Mouse (Mus musculus) heart, adult 2 months (tissue): Measurements from ENCODE around the gene Gatd1. TPM values are rescaled to one million over a fixed set of nuclear protein-coding genes. Genes with fewer than 3 reads are reported as not detected.

Experiments used
- DNase-seq, 2 experiments: peaks; one replicate each; pipeline ENCODE4 v3.0.0; 2021
- H3K27ac ChIP-seq: fragments of 200-600 bp; 2 replicates; pipeline ENCODE4 v1.8.1; 2022
- H3K27me3 ChIP-seq: fragments of 200-500 bp; 2 replicates; pipeline ENCODE4 v1.6.1; 2012; ENCODE audit warnings: mild to moderate bottlenecking, low read length, inconsistent platforms, mixed read lengths; ENCODE audit not compliant: control insufficient read depth, insufficient read depth
- H3K36me3 ChIP-seq: fragments of 200-500 bp; 2 replicates; pipeline ENCODE4 v1.6.1; 2012; ENCODE audit warnings: low read length, inconsistent platforms; ENCODE audit not compliant: control insufficient read depth, insufficient read depth
- H3K4me1 ChIP-seq: fragments of 200-500 bp; 2 replicates; pipeline ENCODE4 v1.6.1; 2011; ENCODE audit warnings: low read length; ENCODE audit not compliant: control insufficient read depth, insufficient read depth
- H3K4me3 ChIP-seq: fragments of 200-600 bp; 2 replicates; pipeline ENCODE4 v1.8.1; 2022
- H3K79me2 ChIP-seq: fragments of 200-500 bp; replicated peaks from 2 replicates; pipeline ENCODE4 v1.6.1; 2012; ENCODE audit warnings: mild to moderate bottlenecking, inconsistent platforms, low read length, moderate library complexity, mixed read lengths; ENCODE audit not compliant: control insufficient read depth, insufficient read depth
- H3K9ac ChIP-seq: fragments of 200-500 bp; 2 replicates; pipeline ENCODE4 v1.6.1; 2012; ENCODE audit warnings: low read depth, mild to moderate bottlenecking, control low read depth, inconsistent platforms, low read length, mixed read lengths
- CTCF ChIP-seq: fragments of 200-600 bp; IDR thresholded peaks from 2 replicates; pipeline ENCODE4 v1.8.1; 2022; ENCODE audit warnings: antibody characterized with exemption, mild to moderate bottlenecking, moderate library complexity
- EP300 ChIP-seq: fragments of 200-500 bp; IDR thresholded peaks from 2 replicates; pipeline ENCODE4 v1.6.1; 2011; ENCODE audit warnings: low read depth, low read length, control low read depth; ENCODE audit not compliant: insufficient read depth
- POLR2A ChIP-seq: fragments of 200-500 bp; IDR thresholded peaks from 2 replicates; pipeline ENCODE4 v1.6.1; 2011; ENCODE audit warnings: mild to moderate bottlenecking, low read depth, low read length, control low read depth; ENCODE audit not compliant: insufficient read depth
- WGBS: fragments of 180-500 bp; shearing (Covaris S2); methylation state at CpG from one replicate; pipeline ENCODE4 v1.1.7; 2018; 5-methylcytosine and 5-hydroxymethylcytosine counted together
- intact Hi-C: fragments of 180-260 bp; cut with DNase I; formaldehyde crosslinking; loops from one replicate; pipeline ENCODE4 v1.15.1; 2025
- polyA plus RNA-seq: library from polyadenylated mRNA; depleted of rRNA; stranded (reverse); fragments of >200 nt; gene quantifications from 2 replicates; pipeline ENCODE4 v1.2.3, GENCODE M21; 2012
- total RNA-seq, 2 experiments: library from RNA; stranded (reverse); gene quantifications; 2 replicates each; pipeline ENCODE4 v1.2.3; 2021

The Gatd1 gene
- total and polyA plus RNA-seq, 3 experiments: 13.4 to 23.4 (median 14.9) TPM

DNA sequence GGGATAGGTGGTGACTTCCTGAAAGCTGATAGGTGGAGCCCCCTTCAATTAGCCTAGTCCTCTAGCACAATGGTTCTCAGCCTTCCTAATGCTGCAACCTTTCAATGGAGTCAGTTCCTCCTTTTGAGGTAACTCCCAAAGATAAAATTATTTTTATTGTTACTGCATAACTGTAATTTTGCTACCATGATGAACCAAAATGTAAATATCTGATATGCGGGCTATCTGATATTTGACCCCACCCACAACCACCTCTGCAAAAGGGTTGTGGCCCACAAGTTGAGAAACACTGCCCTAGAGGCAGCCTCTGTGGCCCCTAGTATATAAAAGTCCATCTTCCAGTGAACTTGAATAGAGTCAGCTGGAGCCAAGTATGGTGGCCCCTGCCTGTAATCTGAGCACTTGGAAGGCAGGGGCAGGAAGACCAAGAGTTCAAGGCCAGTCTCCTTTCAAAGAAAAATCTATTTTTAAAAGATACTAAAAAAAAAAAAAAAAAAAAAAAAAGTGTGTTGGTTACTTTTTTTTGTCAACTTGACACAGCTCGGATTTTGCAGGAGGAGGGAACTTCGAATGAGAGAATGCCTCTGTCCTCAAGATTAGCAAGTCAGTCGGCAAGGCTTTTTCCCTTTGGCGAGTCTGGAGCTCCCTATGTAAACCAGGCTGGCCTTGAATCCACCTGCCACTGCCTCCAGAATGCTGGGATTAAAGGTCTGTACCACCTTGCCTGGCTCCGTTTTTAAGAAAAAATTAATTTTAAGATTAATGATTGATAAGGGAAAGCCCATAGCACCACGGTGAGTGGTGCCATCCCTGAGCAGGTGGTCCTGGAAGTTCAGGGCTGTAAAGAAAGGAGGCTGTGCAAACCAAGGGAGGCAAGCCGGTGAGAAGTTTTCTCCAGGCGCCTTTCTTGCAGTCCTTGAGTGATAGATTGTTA, 23.3 kb downstream of the Gatd1 start:
- Histone ChIP-seq H3K9ac (no peak overlapping the region), H3K79me2 (peaks cover 2% of the 10 kb centered on the region; the same call in 1 of the 2 replicates), H3K27me3 (no peaks in the 10 kb centered on the region), H3K4me3 (no peak overlapping the region), H3K4me1 (peaks cover 9% of the 10 kb centered on the region), H3K36me3 (no peaks in the 10 kb centered on the region), H3K27ac (no peak overlapping the region)
- intact Hi-C loops: loop anchor here (2.0 to 5.0 kb wide), 2 partner anchors 62 to 137 kb away; no protein-coding TSS in a partner anchor
- 60% methylated on average over 9 of the region's 9 CpGs for WGBS
- no peak for DNase-seq
- no peak for TF ChIP-seq EP300
- TF ChIP-seq POLR2A: no peak
- no peak for TF ChIP-seq CTCF

DNA sequence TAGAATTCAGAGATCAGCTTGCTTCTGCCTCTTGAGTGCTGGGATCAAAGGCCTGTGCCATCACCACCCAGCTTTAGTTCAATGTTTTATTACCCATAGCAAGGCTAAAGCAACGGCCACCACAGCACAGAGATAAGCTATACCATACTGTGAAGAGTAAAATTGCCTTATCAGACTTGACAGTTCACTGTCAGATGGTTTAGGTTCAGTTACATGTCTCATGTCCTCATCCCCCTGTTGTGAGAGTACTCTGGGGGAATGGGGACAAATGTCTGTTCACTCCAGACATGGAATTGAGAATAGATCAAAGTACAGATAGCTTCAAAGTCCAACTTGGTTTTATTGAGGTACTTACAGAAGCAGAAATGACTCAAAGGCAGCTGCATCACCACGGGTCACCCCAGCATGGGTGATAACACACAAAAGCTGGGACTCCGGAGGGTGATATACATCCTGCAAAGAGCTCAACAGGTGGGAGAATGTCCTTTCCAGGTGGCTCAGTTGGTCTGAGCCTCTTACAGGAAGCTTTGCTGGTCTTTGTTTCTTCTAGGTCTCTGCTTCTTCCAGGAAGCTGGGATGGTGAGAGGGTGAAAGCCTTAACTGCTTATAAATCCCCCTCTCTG, 25.3 kb downstream of the Gatd1 start:
- no peak for DNase-seq
- H3K9ac ChIP-seq: no peak overlapping the region
- H3K27me3 ChIP-seq: no peaks in the 10 kb centered on the region
- peaks cover 9% of the 10 kb centered on the region for H3K4me1 ChIP-seq
- no peaks in the 10 kb centered on the region for H3K79me2 ChIP-seq
- intact Hi-C loops: no loop called here
- no peak overlapping the region for H3K27ac ChIP-seq
- 54% methylated on average over 3 of the region's 3 CpGs for WGBS
- no peaks in the 10 kb centered on the region for H3K36me3 ChIP-seq
- no peak overlapping the region for H3K4me3 ChIP-seq
- no peak for TF ChIP-seq EP300
- TF ChIP-seq CTCF: no peak
- no peak for TF ChIP-seq POLR2A

DNA sequence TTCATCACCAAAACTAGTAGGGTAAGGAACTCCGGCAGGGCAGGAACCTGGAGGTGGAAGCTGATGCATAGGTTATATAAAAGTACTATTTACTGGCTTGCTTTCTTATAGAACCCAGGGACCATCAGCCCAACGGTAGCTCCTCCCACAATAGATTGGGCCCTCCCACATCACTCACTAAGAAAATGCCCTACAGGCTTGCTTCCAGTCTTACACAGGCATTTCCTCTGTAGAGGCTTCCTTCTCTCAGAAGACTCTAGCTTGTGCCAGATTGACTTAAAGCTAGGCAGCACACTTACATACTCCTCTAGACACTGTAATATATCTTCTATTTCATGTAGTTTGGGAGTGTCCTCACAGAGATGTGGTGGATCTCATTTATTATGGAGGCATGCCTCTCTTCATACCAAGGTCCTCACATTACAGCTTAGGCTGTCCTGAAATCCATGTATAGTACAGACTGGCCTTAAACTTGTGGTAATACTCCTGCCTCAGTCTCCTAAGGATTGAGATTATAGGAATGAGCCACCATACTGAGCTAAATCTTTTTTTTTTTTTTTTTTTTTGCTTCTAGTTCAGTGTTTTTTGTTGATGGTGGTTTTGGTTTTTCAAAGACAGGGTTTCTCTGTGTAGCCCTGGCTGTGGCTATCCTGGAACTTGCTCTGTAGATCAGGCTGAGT, 26.0 kb downstream of the Gatd1 start:
- no peak for DNase-seq
- Histone ChIP-seq H3K9ac (no peak overlapping the region), H3K4me1 (peaks cover 7% of the 10 kb centered on the region), H3K79me2 (no peaks in the 10 kb centered on the region), H3K27ac (no peak overlapping the region), H3K36me3 (no peaks in the 10 kb centered on the region), H3K4me3 (no peak overlapping the region), H3K27me3 (no peaks in the 10 kb centered on the region)
- TF ChIP-seq CTCF (no peak), EP300 (no peak), POLR2A (no peak)
- 52% methylated on average over 2 of the region's 2 CpGs for WGBS
- intact Hi-C loops: no loop called here

DNA sequence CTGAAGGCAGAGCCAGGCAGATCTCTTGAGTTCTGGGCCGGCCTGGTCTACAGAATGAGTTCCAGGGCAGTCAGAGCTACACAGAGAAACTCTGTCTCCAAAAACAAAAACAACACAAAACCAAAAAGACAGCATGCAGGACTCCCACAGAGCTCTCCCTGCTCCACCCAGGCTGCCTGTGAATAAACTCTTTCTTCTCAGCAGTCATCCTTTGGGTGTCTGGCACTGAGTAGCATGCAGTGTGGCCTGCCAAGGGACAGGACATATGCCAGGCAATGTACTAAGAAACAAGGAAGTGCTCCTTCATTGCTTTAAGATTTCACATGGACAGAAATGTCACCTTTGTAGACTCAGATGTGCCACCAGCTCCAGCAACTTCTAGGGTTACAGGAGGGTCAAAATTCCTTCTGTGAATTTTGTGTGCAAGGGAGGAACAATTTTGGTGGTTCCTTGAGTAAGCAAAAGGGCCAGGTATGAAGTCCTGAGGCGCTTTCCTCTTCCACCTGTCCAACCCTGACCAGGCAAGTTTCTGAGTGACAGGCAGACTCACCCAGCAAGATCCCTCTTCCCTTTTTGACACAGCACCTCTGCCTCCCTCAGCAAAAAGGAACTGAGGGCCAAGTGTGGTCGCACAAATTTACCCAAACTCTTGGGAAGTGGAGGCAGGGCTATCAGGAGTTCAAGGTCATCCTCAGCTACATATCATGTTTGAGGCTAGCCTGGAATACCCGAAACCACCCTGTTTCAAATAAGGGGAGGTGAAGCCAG, 32.7 kb downstream of the Gatd1 start:
- Histone ChIP-seq H3K4me3 (no peak overlapping the region), H3K79me2 (no peaks in the 10 kb centered on the region), H3K27me3 (no peaks in the 10 kb centered on the region), H3K36me3 (no peaks in the 10 kb centered on the region), H3K4me1 (no peaks in the 10 kb centered on the region), H3K27ac (no peak overlapping the region), H3K9ac (no peak overlapping the region)
- no peak for DNase-seq
- 71% methylated on average over 4 of the region's 4 CpGs for WGBS
- intact Hi-C loops: no loop called here
- TF ChIP-seq POLR2A: no peak
- TF ChIP-seq CTCF: no peak
- no peak for TF ChIP-seq EP300

- 59% methylated on average over 4 of the region's 4 CpGs for WGBS
- Histone ChIP-seq H3K79me2 (no peaks in the 10 kb centered on the region), H3K27me3 (no peaks in the 10 kb centered on the region), H3K4me3 (no peak overlapping the region), H3K9ac (no peak overlapping the region), H3K27ac (no peak overlapping the region), H3K4me1 (no peaks in the 10 kb centered on the region), H3K36me3 (no peaks in the 10 kb centered on the region)
- intact Hi-C loops: no loop called here
- TF ChIP-seq POLR2A: no peak
- no peak for TF ChIP-seq EP300
- no peak for TF ChIP-seq CTCF
- DNase-seq: no peak
Observed at GRCm38 (mm10) chr7:141379584-141379983, 34.4 kb downstream of the Gatd1 start.

DNA sequence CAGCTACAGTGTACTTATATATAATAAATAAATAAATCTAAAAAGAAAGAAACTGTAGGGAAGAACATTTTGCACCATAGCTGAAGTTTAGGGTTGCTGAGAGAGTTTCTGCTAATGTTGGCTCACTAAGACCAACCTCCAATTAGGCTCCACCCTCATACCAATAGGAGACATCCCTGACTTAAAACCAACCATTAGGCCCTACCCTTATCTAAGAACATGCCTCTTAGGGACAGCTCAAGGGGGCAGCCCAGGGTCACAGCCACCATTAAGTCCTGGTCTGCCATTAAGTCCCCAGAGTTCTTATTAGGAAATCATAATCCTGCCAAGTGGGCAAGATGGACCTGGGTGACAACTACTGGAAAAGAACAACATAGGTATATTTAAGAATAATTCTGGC, 39.5 kb downstream of the Gatd1 start:
- no peak overlapping the region for H3K27ac ChIP-seq

More for the DNA sequence above, 39.5 kb downstream of the Gatd1 start:
- Histone ChIP-seq H3K27me3 (no peaks in the 10 kb centered on the region), H3K4me1 (no peaks in the 10 kb centered on the region), H3K36me3 (no peaks in the 10 kb centered on the region), H3K4me3 (no peak overlapping the region), H3K9ac (no peak overlapping the region), H3K79me2 (no peaks in the 10 kb centered on the region)
- DNase-seq: no peak
- intact Hi-C loops: no loop called here
- no peak for TF ChIP-seq POLR2A
- TF ChIP-seq CTCF: no peak
- TF ChIP-seq EP300: no peak
